ENCODE assay signal across 8 mouse cellular contexts in the genomic region with DNA sequence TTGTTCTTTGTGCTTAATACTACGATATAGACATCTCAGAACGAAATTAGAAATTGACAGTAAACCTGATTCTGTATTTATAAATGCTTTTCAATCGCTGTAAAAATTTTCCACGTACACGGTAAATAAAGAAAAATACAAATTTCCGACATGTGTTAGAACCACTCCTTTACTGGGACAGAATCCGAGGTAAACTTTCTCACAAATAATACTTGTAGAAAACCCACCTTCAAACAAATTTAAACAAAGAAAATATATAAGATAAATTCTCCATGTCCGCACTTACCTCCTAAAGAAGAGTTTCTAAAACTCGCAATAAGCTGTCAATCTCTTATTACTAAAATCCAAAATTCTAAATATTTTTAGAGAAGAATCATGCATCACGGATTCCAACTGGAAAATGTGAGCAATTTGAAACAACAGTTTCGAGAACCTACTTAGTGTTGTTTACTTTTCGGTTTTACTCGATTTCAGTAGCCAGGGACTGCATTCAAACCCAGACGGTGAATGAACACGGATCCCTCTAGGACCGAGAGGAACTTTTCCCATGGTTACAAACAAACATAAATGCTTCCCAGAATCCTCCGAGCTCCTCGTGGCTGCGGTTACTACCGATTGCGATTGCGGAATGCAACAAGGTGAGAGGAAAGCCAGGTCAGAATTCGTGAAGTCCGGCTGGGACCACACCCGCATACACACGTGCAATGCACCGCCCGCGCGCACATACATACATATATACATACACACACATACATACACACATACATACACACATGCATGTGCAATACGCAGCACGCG. TPM values are rescaled to one million over a fixed set of nuclear protein-coding genes. Genes with fewer than 3 reads are reported as not detected.
DNase-seq lines count a peak whose midpoint lies in the region; ATAC-seq and TF ChIP-seq lines count a peak whose summit lies in the region.

No protein-coding gene starts in this region.

- peak overlapping the region; percentile 84 for H3K4me3 ChIP-seq in bone marrow macrophage, adult 2 months (ENCODE audit: insufficient read depth, low read length)
- H3K4me3 ChIP-seq in embryonic facial prominence, embryonic 15.5 days (replicated peaks) = peak overlapping the region; percentile 79
- peak overlapping the region; percentile 84 for H3K4me3 ChIP-seq in limb, embryonic 13.5 days
- H3K4me3 ChIP-seq in midbrain, embryonic 15.5 days = peak overlapping the region; percentile 72
- H3K4me3 ChIP-seq in spleen, adult 2 months (ENCODE audit: extremely low read depth, insufficient read depth, insufficient read length) = peak overlapping the region; percentile 88

- H3K9ac ChIP-seq in embryonic facial prominence, embryonic 15.5 days = peak overlapping the region; percentile 61
- H3K9ac ChIP-seq in limb, embryonic 13.5 days = peak overlapping the region; percentile 82
- H3K9ac ChIP-seq in midbrain, embryonic 15.5 days = peak overlapping the region; percentile 77

- peaks cover 14% of the 10 kb centered on the region for H3K4me1 ChIP-seq in bone marrow macrophage, adult 2 months (ENCODE audit: control insufficient read depth, insufficient read depth, low read length)
- H3K4me1 ChIP-seq in embryonic facial prominence, embryonic 15.5 days = 0 out of 2 replicates have a peak, but pooled peaks cover 5% of the 10 kb centered on the region
- H3K4me1 ChIP-seq in limb, embryonic 13.5 days = peaks cover 9% of the 10 kb centered on the region
- peaks cover 14% of the 10 kb centered on the region for H3K4me1 ChIP-seq in midbrain, embryonic 15.5 days
- H3K4me1 ChIP-seq in spleen, adult 2 months (ENCODE audit: control insufficient read depth, insufficient read depth, insufficient read length) = peaks cover 3% of the 10 kb centered on the region; the same call in 1 of the 2 replicates

- no peak for TF ChIP-seq POLR2A in bone marrow macrophage, adult 2 months (IDR thresholded peaks at IDR 0.05; ENCODE audit: borderline replicate concordance, low read depth, low read length)
- TF ChIP-seq POLR2A in spleen, adult 2 months (IDR thresholded peaks at IDR 0.05; ENCODE audit: low read depth, low read length) = no peak

- H3K27ac ChIP-seq in bone marrow macrophage, adult 2 months (ENCODE audit: insufficient read depth, low read depth, low read length) = peak overlapping the region; percentile 70
- peak overlapping the region; percentile 71 for H3K27ac ChIP-seq in embryonic facial prominence, embryonic 15.5 days (replicated peaks)
- H3K27ac ChIP-seq in limb, embryonic 13.5 days = no peak overlapping the region
- H3K27ac ChIP-seq in midbrain, embryonic 15.5 days = peak overlapping the region; percentile 69; the same call in 1 of the 2 replicates
- H3K27ac ChIP-seq in spleen, adult 2 months (ENCODE audit: insufficient read depth, low read length) = no peak overlapping the region

- peak overlapping the region; percentile 62 for H3K4me2 ChIP-seq in embryonic facial prominence, embryonic 15.5 days (replicated peaks)
- H3K4me2 ChIP-seq in limb, embryonic 13.5 days (replicated peaks) = peak overlapping the region; percentile 86
- H3K4me2 ChIP-seq in midbrain, embryonic 15.5 days = peak overlapping the region; percentile 68

- H3K9me3 ChIP-seq in embryonic facial prominence, embryonic 15.5 days (replicated peaks) = no peaks in the 10 kb centered on the region
- no peaks in the 10 kb centered on the region for H3K9me3 ChIP-seq in limb, embryonic 13.5 days
- no peaks in the 10 kb centered on the region for H3K9me3 ChIP-seq in midbrain, embryonic 15.5 days

- ATAC-seq in embryonic facial prominence, embryonic 15.5 days (ENCODE audit: insufficient number of reproducible peaks, low FRiP score, low TSS enrichment, low read depth) = peak; percentile 81
- ATAC-seq in limb, embryonic 13.5 days (ENCODE audit: low FRiP score, low read depth) = peak; percentile 84
- ATAC-seq in midbrain, embryonic 15.5 days (replicated peaks) = peak; percentile 93

- WGBS in embryonic facial prominence, embryonic 15.5 days = under 1% methylated on average over 33 of the region's 33 CpGs
- 1% methylated on average over 33 of the region's 33 CpGs for WGBS in limb, embryonic 13.5 days
- WGBS in midbrain, embryonic 15.5 days = under 1% methylated on average over 33 of the region's 33 CpGs
- under 1% methylated on average over 33 of the region's 33 CpGs for WGBS in spleen, adult 2 months

- TF ChIP-seq CTCF in bone marrow macrophage, adult 2 months (IDR thresholded peaks at IDR 0.05; ENCODE audit: low read depth, low read length) = no peak
- no peak for TF ChIP-seq CTCF in spleen, adult 2 months (IDR thresholded peaks at IDR 0.05; ENCODE audit: extremely low read depth, insufficient read depth, insufficient read length, insufficient replicate concordance)

- H3K36me3 ChIP-seq in embryonic facial prominence, embryonic 15.5 days = peaks cover 7% of the 10 kb centered on the region
- peaks cover 17% of the 10 kb centered on the region for H3K36me3 ChIP-seq in limb, embryonic 13.5 days
- peaks cover 5% of the 10 kb centered on the region for H3K36me3 ChIP-seq in midbrain, embryonic 15.5 days (replicated peaks)
- H3K36me3 ChIP-seq in spleen, adult 2 months (ENCODE audit: control insufficient read depth, insufficient read depth, low read length) = no peaks in the 10 kb centered on the region

- H3K27me3 ChIP-seq in embryonic facial prominence, embryonic 15.5 days = no peaks in the 10 kb centered on the region
- no peaks in the 10 kb centered on the region for H3K27me3 ChIP-seq in limb, embryonic 13.5 days
- no peaks in the 10 kb centered on the region for H3K27me3 ChIP-seq in midbrain, embryonic 15.5 days (replicated peaks)
- no peaks in the 10 kb centered on the region for H3K27me3 ChIP-seq in spleen, adult 2 months (ENCODE audit: control insufficient read depth, insufficient read depth, low read length)

- peak; percentile 79 for DNase-seq in A20 (ENCODE audit: low read depth, low spot score)
- peak; percentile 92 for DNase-seq in heart, adult 8-10 months (ENCODE audit: low spot score)
- DNase-seq in kidney, adult 8-10 months = peak; percentile 81 to 84
- peak in 1 of 2 experiments; percentile 33 for DNase-seq in spleen, adult 2 months (ENCODE audit: low read depth in 1 of 2, low spot score in 2 of 2)

RNA-seq across cellular contexts. Expression of gene Atf6, which starts 0.7 kb away (rescaled TPM):
- 36.4 and 43.1 TPM in 2 replicates for polyA plus RNA-seq in bone marrow macrophage, adult 2 months (2012; ENCODE audit: insufficient read depth, insufficient read length, missing spikeins)
- polyA plus RNA-seq in embryonic facial prominence, embryonic 15.5 days (2015; fragmentation: Nextera tagmentation; extraction: Ambion mirVana) = 8.9 and 9.2 TPM in 2 replicates
- 10 to 100 TPM; 70.6 to 81.4 (median 76.4) TPM for total RNA-seq in heart, adult 8-10 months (2022)
- polyA plus RNA-seq in limb, embryonic 13.5 days (2015; fragmentation: Nextera tagmentation; extraction: Ambion mirVana) = 7.8 and 8.2 TPM in 2 replicates
- polyA plus RNA-seq in midbrain, embryonic 15.5 days (2015; fragmentation: Nextera tagmentation; extraction: Ambion mirVana) = 7.7 and 8.3 TPM in 2 replicates
- polyA plus RNA-seq in spleen, adult 2 months (2012; rRNA removed) = 9.6 and 10.2 TPM in 2 replicates

RNA-seq across cellular contexts. Expression of gene Gm26620, which starts 16.6 kb away (rescaled TPM):
- not detected in 2 replicates for polyA plus RNA-seq in bone marrow macrophage, adult 2 months (2012; ENCODE audit: insufficient read depth, insufficient read length, missing spikeins)
- 0.33 and 0.72 TPM in 2 replicates for polyA plus RNA-seq in embryonic facial prominence, embryonic 15.5 days (2015; fragmentation: Nextera tagmentation; extraction: Ambion mirVana)
- under 1 TPM in 3 of 4 experiments, not detected in 1; 0.44 to 0.68 (median 0.57) TPM for total RNA-seq in heart, adult 8-10 months (2022)
- 1.1 and 1.8 TPM in 2 replicates for polyA plus RNA-seq in limb, embryonic 13.5 days (2015; fragmentation: Nextera tagmentation; extraction: Ambion mirVana)
- 0.49 and 0.76 TPM in 2 replicates for polyA plus RNA-seq in midbrain, embryonic 15.5 days (2015; fragmentation: Nextera tagmentation; extraction: Ambion mirVana)
- polyA plus RNA-seq in spleen, adult 2 months (2012; rRNA removed) = 0.44 and 1.2 TPM in 2 replicates

RNA-seq across cellular contexts. Expression of gene Dusp12, which starts 17.0 kb away (rescaled TPM):
- 11.2 and 16.8 TPM in 2 replicates for polyA plus RNA-seq in bone marrow macrophage, adult 2 months (2012; ENCODE audit: insufficient read depth, insufficient read length, missing spikeins)
- 41.0 and 43.5 TPM in 2 replicates for polyA plus RNA-seq in embryonic facial prominence, embryonic 15.5 days (2015; fragmentation: Nextera tagmentation; extraction: Ambion mirVana)
- total RNA-seq in heart, adult 8-10 months (2022) = 1 to 10 TPM; 7.6 to 8.9 (median 8.3) TPM
- polyA plus RNA-seq in limb, embryonic 13.5 days (2015; fragmentation: Nextera tagmentation; extraction: Ambion mirVana) = 50.5 and 56.6 TPM in 2 replicates
- 42.2 and 54.0 TPM in 2 replicates for polyA plus RNA-seq in midbrain, embryonic 15.5 days (2015; fragmentation: Nextera tagmentation; extraction: Ambion mirVana)
- polyA plus RNA-seq in spleen, adult 2 months (2012; rRNA removed) = 11.0 and 15.0 TPM in 2 replicates

RNA-seq across cellular contexts. Expression of gene Fcrlb, which starts 44.4 kb away (rescaled TPM):
- polyA plus RNA-seq in bone marrow macrophage, adult 2 months (2012; ENCODE audit: insufficient read depth, insufficient read length, missing spikeins) = 0.63 TPM in 1 of 2 replicates, not detected in the other
- polyA plus RNA-seq in embryonic facial prominence, embryonic 15.5 days (2015; fragmentation: Nextera tagmentation; extraction: Ambion mirVana) = 0.12 TPM in 1 of 2 replicates, not detected in the other
- total RNA-seq in heart, adult 8-10 months (2022) = not detected
- 0.11 TPM in 1 of 2 replicates, not detected in the other for polyA plus RNA-seq in limb, embryonic 13.5 days (2015; fragmentation: Nextera tagmentation; extraction: Ambion mirVana)
- 0.65 and 0.97 TPM in 2 replicates for polyA plus RNA-seq in midbrain, embryonic 15.5 days (2015; fragmentation: Nextera tagmentation; extraction: Ambion mirVana)
- polyA plus RNA-seq in spleen, adult 2 months (2012; rRNA removed) = 1.5 and 2.5 TPM in 2 replicates

RNA-seq across cellular contexts. Expression of gene Fcrla, which starts 59.1 kb away (rescaled TPM):
- 0.84 TPM in 1 of 2 replicates, not detected in the other for polyA plus RNA-seq in bone marrow macrophage, adult 2 months (2012; ENCODE audit: insufficient read depth, insufficient read length, missing spikeins)
- polyA plus RNA-seq in embryonic facial prominence, embryonic 15.5 days (2015; fragmentation: Nextera tagmentation; extraction: Ambion mirVana) = not detected in 2 replicates
- 1 to 10 TPM in 1 of 4 experiments, under 1 TPM in 2, not detected in 1; 0.75 to 1.1 (median 0.86) TPM for total RNA-seq in heart, adult 8-10 months (2022)
- polyA plus RNA-seq in limb, embryonic 13.5 days (2015; fragmentation: Nextera tagmentation; extraction: Ambion mirVana) = not detected in 2 replicates
- not detected in 2 replicates for polyA plus RNA-seq in midbrain, embryonic 15.5 days (2015; fragmentation: Nextera tagmentation; extraction: Ambion mirVana)
- polyA plus RNA-seq in spleen, adult 2 months (2012; rRNA removed) = 116 and 142 TPM in 2 replicates

Comparison
In these comparisons a context has a peak if more than half of its experiments do, and no peak if none do; other contexts are left out.
1. H3K27ac ChIP-seq: peak in bone marrow macrophage, adult 2 months (single experiment), embryonic facial prominence, embryonic 15.5 days (single experiment) and midbrain, embryonic 15.5 days (single experiment); none in limb, embryonic 13.5 days (single experiment) and spleen, adult 2 months (single experiment).
2. Peak in every context shown above with its lines, with median percentiles within 50 percentile points of each other: H3K4me3 ChIP-seq, ATAC-seq, H3K4me2 ChIP-seq and H3K9ac ChIP-seq.